Mouse (Mus musculus): ENCODE data around the gene Olfr781.
"Not testable (repeated sequence)": the region's sequence is repeated elsewhere in the genome, so short reads cannot be mapped to it uniquely, and the experiment has no call there.

The Olfr781 gene

DNA sequence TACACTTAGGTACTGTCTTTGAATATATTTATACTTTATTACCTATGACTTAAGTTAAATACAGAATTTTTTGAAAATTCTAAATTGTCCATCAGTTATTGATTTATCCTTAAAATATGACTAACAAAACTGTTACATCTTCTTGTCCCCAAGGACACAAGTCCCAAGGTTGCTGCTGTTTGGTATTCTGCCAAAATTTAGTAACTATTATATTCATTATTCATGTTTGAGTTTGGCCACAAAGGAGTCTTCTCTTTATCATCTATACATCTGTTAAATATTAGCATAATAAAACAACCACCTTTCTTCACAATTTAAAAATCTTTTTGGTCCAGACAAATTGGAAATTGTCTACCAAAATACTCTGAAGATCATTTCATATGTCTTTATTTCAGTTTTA, at the start of gene Olfr781:
TSS of gene Olfr781 (plus strand) at position 301 of the 400 bp plus-strand sequence.
- no peak for DNase-seq (ENCODE audit: low spot score in 2 of 2)

- not testable (repeated sequence) for DNase-seq (ENCODE audit: low spot score in 2 of 2)
Measured at GRCm38 (mm10) chr10:129312973-129313372, 15.7 kb upstream of the Olfr781 start.

DNA sequence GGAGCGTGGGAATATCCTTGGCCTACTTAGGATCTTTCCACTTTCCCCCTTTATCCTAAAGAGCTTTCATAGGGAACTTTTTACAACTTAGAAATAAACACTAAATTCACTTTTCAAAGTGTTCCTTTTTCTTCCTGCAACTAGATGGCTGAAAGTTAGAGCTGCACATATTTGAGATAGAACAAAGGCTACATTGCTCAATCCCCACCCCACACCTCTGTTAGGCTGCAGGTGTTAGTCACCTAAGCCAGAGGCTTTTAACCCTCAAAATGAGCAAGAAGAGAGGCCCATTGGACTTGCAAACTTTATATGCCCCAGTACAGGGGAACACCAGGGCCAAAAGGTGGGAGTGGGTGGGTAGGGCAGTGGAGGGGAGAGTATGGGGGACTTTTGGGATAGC, 15.1 kb upstream of the Olfr781 start:
- DNase-seq (ENCODE audit: low spot score in 2 of 2) = not testable (repeated sequence)

DNA sequence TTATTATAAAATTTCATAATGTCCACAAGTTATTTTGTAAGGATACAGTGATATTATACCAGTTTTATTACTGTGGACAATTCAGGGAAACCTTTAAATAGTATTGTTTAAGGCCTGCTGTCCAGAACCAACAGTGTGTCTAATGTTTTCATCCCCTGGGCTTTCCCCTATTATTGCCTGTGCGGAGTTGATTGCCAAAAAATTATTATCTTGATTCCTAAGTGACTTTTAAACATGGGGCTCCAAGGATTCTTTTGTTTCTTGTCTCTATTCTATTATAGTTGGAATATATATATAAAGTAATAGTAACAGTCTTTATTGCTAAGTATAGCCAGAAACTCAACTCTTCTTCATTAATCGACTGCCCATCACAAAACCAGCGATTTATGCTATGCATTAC, 10.8 kb upstream of the Olfr781 start, which contains the start of gene Olfr780:
TSS of gene Olfr780 (plus strand) at position 301 of the 400 bp plus-strand sequence.
- DNase-seq (ENCODE audit: low spot score in 2 of 2) = no peak

GRCm38 (mm10) chr10:129348550-129348949, 19.9 kb downstream of the Olfr781 start, which contains the start of gene Olfr782:
Gene Olfr782, plus strand, starts transcription at chr10:129348850.
- no peak for DNase-seq (ENCODE audit: low spot score in 2 of 2)

- DNase-seq (ENCODE audit: low spot score in 2 of 2) = not testable (repeated sequence)
Measured at GRCm38 (mm10) chr10:129352475-129352874, 23.8 kb downstream of the Olfr781 start.

- DNase-seq (ENCODE audit: low spot score in 2 of 2) = not testable (repeated sequence)
Measured at GRCm38 (mm10) chr10:129356496-129356895, 27.8 kb downstream of the Olfr781 start.

DNA sequence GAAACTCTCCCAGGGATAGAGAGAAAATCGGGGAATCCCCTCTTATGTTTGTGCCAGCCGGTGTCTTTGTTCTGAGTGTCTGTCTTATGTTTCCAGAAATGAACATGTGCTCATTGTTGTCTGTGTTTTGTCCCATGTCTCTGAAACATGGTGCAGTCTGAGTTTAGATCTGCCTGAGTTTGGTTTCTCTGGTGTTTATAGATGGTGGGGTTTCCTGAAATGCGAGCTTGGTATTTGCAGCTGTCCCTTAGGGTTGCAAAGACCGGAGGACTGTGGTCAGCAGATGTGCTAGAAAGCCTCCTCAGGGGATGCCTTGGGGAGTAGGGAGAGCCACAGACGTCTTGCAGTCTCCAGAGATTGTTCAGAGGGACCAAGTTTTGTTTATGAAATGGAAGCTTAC, 28.7 kb downstream of the Olfr781 start:
- DNase-seq (ENCODE audit: low spot score in 2 of 2) = no peak

- DNase-seq (ENCODE audit: low spot score in 2 of 2) = not testable (repeated sequence)
Measured at GRCm38 (mm10) chr10:129374051-129374450, 45.4 kb downstream of the Olfr781 start.

Measured in spleen, postnatal 36 days (tissue).